Mouse (Mus musculus) kidney, adult 2 months (tissue): Measurements from ENCODE around the gene Eif4a1. TPM values are rescaled to one million over a fixed set of nuclear protein-coding genes. Genes with fewer than 3 reads are reported as not detected.
"Not testable (repeated sequence)": the region's sequence is repeated elsewhere in the genome, so short reads cannot be mapped to it uniquely, and the experiment has no call there.

Source experiments
- DNase-seq: peaks from one replicate; pipeline ENCODE4 v3.0.0; 2021
- H3K27ac ChIP-seq: fragments of 200-500 bp; 2 replicates; pipeline ENCODE4 v1.5.1; 2012; ENCODE audit warnings: low read depth, low read length, control low read depth, inconsistent platforms; ENCODE audit not compliant: insufficient read depth
- H3K27me3 ChIP-seq: fragments of 200-500 bp; replicated peaks from 2 replicates; pipeline ENCODE4 v1.6.1; 2012; ENCODE audit warnings: mild to moderate bottlenecking, moderate library complexity, low read length, inconsistent platforms; ENCODE audit not compliant: control insufficient read depth, insufficient read depth
- H3K36me3 ChIP-seq: fragments of 200-500 bp; 2 replicates; pipeline ENCODE4 v1.6.1; 2012; ENCODE audit warnings: mild to moderate bottlenecking, moderate library complexity, low read length, inconsistent platforms; ENCODE audit not compliant: control insufficient read depth, insufficient read depth
- H3K4me1 ChIP-seq: fragments of 200-500 bp; 2 replicates; pipeline ENCODE4 v1.6.1; 2011; ENCODE audit warnings: low read length; ENCODE audit not compliant: control insufficient read depth, insufficient read depth
- H3K4me3 ChIP-seq: fragments of 200-500 bp; 2 replicates; pipeline ENCODE4 v1.5.1; 2011; ENCODE audit warnings: mild to moderate bottlenecking, low read depth, low read length, control low read depth; ENCODE audit not compliant: insufficient read depth
- CTCF ChIP-seq: fragments of 200-500 bp; conservative IDR thresholded peaks from 2 replicates; pipeline ENCODE4 v1.5.1; 2011; ENCODE audit warnings: low read depth, mild to moderate bottlenecking, control low read depth, low read length, moderate library complexity, mixed read lengths; ENCODE audit not compliant: insufficient read depth, insufficient read length
- POLR2A ChIP-seq: fragments of 200-500 bp; IDR thresholded peaks from one replicate; pipeline ENCODE4 v1.6.1; 2011; ENCODE audit warnings: low read depth, low read length, control low read depth
- WGBS: fragments of 180-500 bp; shearing (Covaris S2); methylation state at CpG from one replicate; pipeline ENCODE4 v1.1.7; 2018; 5-methylcytosine and 5-hydroxymethylcytosine counted together
- polyA plus RNA-seq: library from polyadenylated mRNA; depleted of rRNA; stranded (reverse); fragments of >200 nt; gene quantifications from 2 replicates; pipeline ENCODE4 v1.2.3, GENCODE M21; 2012

Eif4a1 gene
- polyA plus RNA-seq, 1 experiment: 244 TPM

GRCm38 (mm10) chr11:69707873-69708381, 35.7 kb upstream of the Eif4a1 start:
- DNase-seq: no peak
- 93% methylated on average over 4 of the region's 4 CpGs for WGBS
- Histone ChIP-seq H3K27me3 (no peaks in the 10 kb centered on the region), H3K4me1 (peaks cover 14% of the 10 kb centered on the region; the same call in 1 of the 2 replicates), H3K27ac (no peak overlapping the region), H3K36me3 (no peaks in the 10 kb centered on the region), H3K4me3 (no peak overlapping the region)
- TF ChIP-seq POLR2A (no peak), CTCF (no peak)

GRCm38 (mm10) chr11:69707480-69707847, 35.2 kb upstream of the Eif4a1 start:
- no peak overlapping the region for H3K4me3 ChIP-seq
- H3K27me3 ChIP-seq: no peaks in the 10 kb centered on the region
- no peak for DNase-seq
- no peak for TF ChIP-seq CTCF
- WGBS: 92% methylated on average over 4 of the region's 4 CpGs
- no peaks in the 10 kb centered on the region for H3K36me3 ChIP-seq
- peaks cover 14% of the 10 kb centered on the region; the same call in 1 of the 2 replicates for H3K4me1 ChIP-seq
- H3K27ac ChIP-seq: no peak overlapping the region

DNA sequence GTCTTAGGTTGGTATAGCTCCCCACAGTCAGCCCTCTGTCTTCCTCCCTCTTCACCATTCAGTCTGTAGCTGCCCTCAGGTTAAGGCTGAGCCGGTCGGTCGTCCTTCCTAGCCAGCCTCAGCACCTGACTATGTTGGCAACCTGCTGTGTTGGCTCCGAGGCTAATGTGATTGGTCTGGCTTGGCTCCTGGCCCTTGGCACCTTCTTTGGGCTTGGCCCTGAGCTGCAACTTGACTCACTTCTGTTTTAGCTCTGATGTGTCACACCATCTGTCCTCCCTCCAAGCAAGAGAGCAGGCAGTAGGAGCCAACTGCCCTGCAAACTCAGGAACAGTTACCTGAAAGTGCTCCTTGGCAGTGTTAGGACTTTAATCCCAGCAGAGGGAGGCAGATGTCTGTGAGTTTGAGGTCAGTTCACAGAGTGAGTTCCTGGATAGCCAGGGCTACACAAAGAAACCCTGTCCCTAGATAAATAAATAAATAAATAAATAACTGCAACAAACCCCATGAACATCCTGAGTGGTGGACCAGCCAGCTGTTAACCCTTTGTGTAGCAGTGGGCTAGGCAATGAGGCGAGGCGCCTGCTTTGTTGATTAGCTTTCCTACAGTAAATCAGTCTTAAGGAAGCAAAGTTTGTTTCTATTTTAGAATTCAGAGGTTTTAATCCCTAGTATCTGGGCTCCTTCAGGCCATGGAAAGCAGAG, 34.7 kb upstream of the Eif4a1 start:
- Histone ChIP-seq H3K27ac (peak overlapping the region; percentile 72), H3K36me3 (no peaks in the 10 kb centered on the region), H3K4me3 (no peak overlapping the region), H3K4me1 (peaks cover 14% of the 10 kb centered on the region; the same call in 1 of the 2 replicates), H3K27me3 (no peaks in the 10 kb centered on the region)
- 45% methylated on average over 6 of the region's 6 CpGs for WGBS
- no peak for TF ChIP-seq POLR2A
- TF ChIP-seq CTCF: no peak
- peak; percentile 95 for DNase-seq

DNA sequence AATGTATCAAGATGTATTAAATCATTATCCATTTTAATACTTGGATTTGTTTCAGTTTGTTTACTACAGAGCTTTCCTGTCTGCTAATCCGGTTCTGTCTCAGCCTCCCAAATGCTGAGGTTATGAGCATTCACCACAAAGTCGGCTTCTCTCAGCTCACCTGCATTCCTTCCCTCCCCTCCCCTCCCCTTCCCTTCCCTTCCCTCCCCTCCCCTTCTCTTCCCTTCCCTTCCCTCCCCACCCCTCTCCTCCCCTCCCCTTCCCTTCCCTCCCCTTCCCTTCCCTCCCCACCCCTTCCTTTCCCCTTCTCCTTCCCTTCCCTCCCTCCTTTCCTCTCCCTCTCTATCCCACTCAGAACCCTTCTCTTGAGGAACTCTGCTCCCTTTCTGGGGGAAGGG, 32.4 kb upstream of the Eif4a1 start:
- DNase-seq: no peak
- H3K4me1 ChIP-seq: peaks cover 14% of the 10 kb centered on the region; the same call in 1 of the 2 replicates
- H3K27me3 ChIP-seq: no peaks in the 10 kb centered on the region
- H3K36me3 ChIP-seq: no peaks in the 10 kb centered on the region
- TF ChIP-seq POLR2A: no peak
- TF ChIP-seq CTCF: no peak
- WGBS: 14% methylated on average over 2 of the region's 2 CpGs
- H3K4me3 ChIP-seq: no peak overlapping the region
- H3K27ac ChIP-seq: no peak overlapping the region

DNA sequence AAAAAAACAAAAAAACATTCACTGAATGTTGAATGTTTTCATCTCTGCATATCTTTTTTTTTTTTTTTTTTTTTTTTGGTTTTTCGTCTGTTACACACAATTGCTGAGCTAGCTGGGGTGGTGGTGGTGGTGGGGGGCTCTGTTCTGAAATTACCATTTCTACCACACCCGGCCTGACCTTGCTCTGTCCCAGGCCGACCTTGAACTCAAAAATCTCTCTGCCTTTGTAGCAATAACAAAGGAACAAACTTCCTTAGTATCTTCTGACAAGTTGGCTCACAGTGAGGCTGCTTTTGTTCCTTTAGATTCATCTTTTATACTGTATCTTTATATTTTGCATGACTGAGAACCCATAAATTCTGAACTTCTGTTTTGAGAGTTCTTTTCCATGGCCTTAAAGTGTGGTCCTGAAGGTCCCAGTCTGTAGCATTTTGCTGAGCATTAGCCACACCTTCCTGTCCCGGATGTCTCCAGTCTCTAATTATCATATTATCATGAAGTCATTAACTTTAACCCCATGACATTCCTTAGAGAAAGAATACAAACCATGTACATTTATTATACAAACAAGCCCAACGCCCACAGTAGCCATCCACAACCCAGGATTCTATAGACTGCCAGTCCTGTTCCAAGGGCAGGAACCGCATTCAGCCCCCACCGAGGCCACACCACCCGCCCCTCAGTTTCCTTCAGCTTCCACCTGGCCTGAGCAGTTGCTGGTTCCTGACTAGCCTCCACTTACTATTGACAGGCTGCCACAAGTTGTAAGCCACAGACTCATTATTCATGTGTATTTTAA, 31.8 kb upstream of the Eif4a1 start:
- WGBS: 62% methylated on average over 8 of the region's 8 CpGs
- H3K27ac ChIP-seq: no peak overlapping the region
- no peaks in the 10 kb centered on the region for H3K36me3 ChIP-seq
- TF ChIP-seq POLR2A (no peak), CTCF (no peak)
- no peak for DNase-seq
- H3K27me3 ChIP-seq: no peaks in the 10 kb centered on the region
- no peak overlapping the region for H3K4me3 ChIP-seq
- peaks cover 14% of the 10 kb centered on the region; the same call in 1 of the 2 replicates for H3K4me1 ChIP-seq

- DNase-seq, H3K4me3 ChIP-seq: not testable (repeated sequence)
These were observed 31.2 kb upstream of the Eif4a1 start for GRCm38 (mm10) chr11:69703381-69703780.

DNA sequence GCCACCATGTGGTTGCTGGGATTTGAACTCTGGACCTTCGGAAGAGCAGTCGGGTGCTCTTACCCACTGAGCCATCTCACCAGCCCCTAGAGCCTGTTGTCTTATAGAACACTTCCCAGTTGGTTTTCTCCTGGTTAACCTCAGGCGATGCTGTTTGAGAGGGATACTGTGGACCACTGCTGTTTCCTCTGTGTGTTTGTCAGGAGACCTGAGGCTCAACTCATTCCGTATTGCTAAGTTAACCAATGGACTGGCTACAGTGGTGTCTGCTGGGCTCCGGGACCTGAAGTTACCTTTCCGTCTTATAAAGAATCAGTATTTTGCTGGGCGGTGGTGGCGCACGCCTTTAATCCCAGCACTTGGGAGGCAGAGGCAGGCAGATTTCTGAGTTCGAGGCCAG, 30.7 kb upstream of the Eif4a1 start:
- H3K27ac ChIP-seq, H3K27me3 ChIP-seq, H3K4me3 ChIP-seq, H3K36me3 ChIP-seq, DNase-seq: not testable (repeated sequence)
- H3K4me1 ChIP-seq: peaks cover 18% of the 10 kb centered on the region; the same call in 1 of the 2 replicates
- WGBS: 98% methylated on average over 10 of the region's 10 CpGs

More at GRCm38 (mm10) chr11:69703381-69703780, 31.2 kb upstream of the Eif4a1 start:
- 64% methylated on average over 3 of the region's 3 CpGs for WGBS
- H3K27ac ChIP-seq, H3K27me3 ChIP-seq, H3K36me3 ChIP-seq: not testable (repeated sequence)
- H3K4me1 ChIP-seq: peaks cover 18% of the 10 kb centered on the region; the same call in 1 of the 2 replicates
